Mouse (Mus musculus) liver, embryonic 14.5 days (tissue): Measurements from ENCODE around the gene Nr3c2. TPM values are rescaled to one million over a fixed set of nuclear protein-coding genes. Genes with fewer than 3 reads are reported as not detected.

Experiments
- ATAC-seq: fragments of 200-750 bp; cut with Nextera tagmentation; 2 replicates; pipeline ENCODE4 v1.8.0; 2017; ENCODE audit warnings: moderate number of reproducible peaks, mild to moderate bottlenecking, moderate library complexity; ENCODE audit not compliant: insufficient read depth
- DNase-seq, 3 experiments: peaks; one replicate each; pipeline ENCODE4 v3.0.0-alpha.2; 2012 to 2013; ENCODE audit warnings: low read depth in 3 of 3, low spot score in 3 of 3
- H3K27ac ChIP-seq: fragments of 300-500 bp; sonication (generic); 2 replicates; pipeline ENCODE4 v1.5.1; 2014; ENCODE audit warnings: moderate library complexity, mild to moderate bottlenecking, control low read depth, inconsistent platforms
- H3K27me3 ChIP-seq: fragments of 300-500 bp; sonication (generic); 2 replicates; pipeline ENCODE4 v1.6.1; 2014; ENCODE audit warnings: mild to moderate bottlenecking, low read length, moderate library complexity; ENCODE audit not compliant: control insufficient read depth, insufficient read depth
- H3K36me3 ChIP-seq: fragments of 300-500 bp; sonication (generic); replicated peaks from 2 replicates; pipeline ENCODE4 v1.6.1; 2014; ENCODE audit warnings: low read depth; ENCODE audit not compliant: control insufficient read depth, insufficient read depth
- H3K4me1 ChIP-seq, 2 experiments: fragments of 200-500 bp in 1 of 2; fragments of 300-500 bp in 1 of 2; sonication (generic) in 1 of 2; replicated peaks; 2 replicates each; pipeline ENCODE4 v1.6.1; 2012 to 2014; ENCODE audit warnings: antibody characterized with exemption in 1 of 2, inconsistent platforms in 1 of 2, low read length in 1 of 2; ENCODE audit not compliant: control insufficient read depth in 2 of 2, insufficient read depth in 2 of 2
- H3K4me2 ChIP-seq: fragments of 300-500 bp; sonication (generic); 2 replicates; pipeline ENCODE4 v1.6.1; 2014; ENCODE audit warnings: low read depth, mild to moderate bottlenecking, control low read depth, moderate library complexity
- H3K4me3 ChIP-seq, 2 experiments: fragments of 200-500 bp in 1 of 2; fragments of 300-500 bp in 1 of 2; sonication (generic) in 1 of 2; 2 replicates each; pipeline ENCODE4 v1.5.1; 2012 to 2014; ENCODE audit warnings: low read depth in 2 of 2, low read length in 2 of 2, mild to moderate bottlenecking in 2 of 2, control low read depth in 1 of 2, inconsistent platforms in 1 of 2, moderate library complexity in 1 of 2; ENCODE audit not compliant: insufficient read depth in 1 of 2
- H3K9ac ChIP-seq: fragments of 300-500 bp; sonication (generic); replicated peaks from 2 replicates; pipeline ENCODE4 v1.6.1; 2014; ENCODE audit warnings: mild to moderate bottlenecking, control low read depth, moderate library complexity
- H3K9me3 ChIP-seq: fragments of 300-500 bp; sonication (generic); 2 replicates; pipeline ENCODE4 v1.6.1; 2016; ENCODE audit warnings: low read length, mixed read lengths; ENCODE audit not compliant: control insufficient read depth
- CTCF ChIP-seq: IDR thresholded peaks from 2 replicates; pipeline ENCODE4 v1.5.1; 2016; ENCODE audit warnings: antibody characterized with exemption, low read depth, control low read depth
- EP300 ChIP-seq: IDR thresholded peaks from 2 replicates; pipeline ENCODE4 v1.6.1; 2016; ENCODE audit warnings: antibody characterized with exemption, low read depth
- WGBS: fragments of 180-500 bp; shearing (Covaris S2); extraction: QIAGEN DNeasy Blood & Tissue Kit; methylation state at CpG from one replicate; pipeline ENCODE4 v1.1.7; 2014; ENCODE audit not compliant: insufficient replicate concordance; 5-methylcytosine and 5-hydroxymethylcytosine counted together
- polyA plus RNA-seq, 2 experiments: library from polyadenylated mRNA; depleted of rRNA in 1 of 2; stranded (reverse) in 1 of 2; unstranded in 1 of 2; fragments of >200 nt; fragmentation: Nextera tagmentation in 1 of 2; extraction: Ambion mirVana in 1 of 2; gene quantifications; 2 replicates each; pipeline versions ENCODE4 v1.2.1 to v1.2.3; 2012 to 2014

The Nr3c2 gene
- polyA plus RNA-seq (2012; rRNA removed) (0.23 and 0.30 TPM in 2 replicates), polyA plus RNA-seq (2014; fragmentation: Nextera tagmentation; extraction: Ambion mirVana) (0.91 and 0.99 TPM in 2 replicates)

GRCm38 (mm10) chr8:76899411-76900154, at the start of gene Nr3c2:
TSS of gene Nr3c2 (plus strand) at chr8:76899442.
- ATAC-seq (no peak), DNase-seq (no peak)
- Histone ChIP-seq H3K9me3 (no peaks in the 10 kb centered on the region), H3K4me1 (no peaks in the 10 kb centered on the region), H3K27me3 (peaks cover 42% of the 10 kb centered on the region), H3K4me2 (peak within 1 kb of the TSS; percentile 68), H3K27ac (no peak within 1 kb of the TSS), H3K4me3 (peak within 1 kb of the TSS; percentile 57 to 80), H3K36me3 (no peaks in the 10 kb centered on the region), H3K9ac (no peak within 1 kb of the TSS; the same call in 1 of the 2 replicates)
- WGBS = under 1% methylated on average over 47 of the region's 47 CpGs
- TF ChIP-seq EP300 (no peak), CTCF (peak; percentile 16; the same call in 1 of the 2 replicates)

GRCm38 (mm10) chr8:76858534-76858933, 40.7 kb upstream of the Nr3c2 start:
- TF ChIP-seq EP300 (no peak), CTCF (no peak)
- Histone ChIP-seq H3K4me3 (no peak overlapping the region), H3K36me3 (no peaks in the 10 kb centered on the region), H3K27me3 (no peaks in the 10 kb centered on the region), H3K4me1 (no peaks in the 10 kb centered on the region), H3K9me3 (no peaks in the 10 kb centered on the region), H3K9ac (no peak overlapping the region), H3K4me2 (no peak overlapping the region), H3K27ac (no peak overlapping the region)
- ATAC-seq (no peak), DNase-seq (no peak)
- WGBS = 13% methylated on average over 2 of the region's 2 CpGs

GRCm38 (mm10) chr8:76859709-76860108, 39.5 kb upstream of the Nr3c2 start:
- H3K27ac ChIP-seq = no peak overlapping the region
- no peak overlapping the region for H3K4me3 ChIP-seq
- DNase-seq (no peak), ATAC-seq (no peak)
- H3K36me3 ChIP-seq = no peaks in the 10 kb centered on the region
- no peaks in the 10 kb centered on the region for H3K4me1 ChIP-seq
- H3K4me2 ChIP-seq = no peak overlapping the region
- H3K9me3 ChIP-seq = no peaks in the 10 kb centered on the region
- no peaks in the 10 kb centered on the region for H3K27me3 ChIP-seq
- TF ChIP-seq EP300 (no peak), CTCF (no peak)
- no peak overlapping the region for H3K9ac ChIP-seq

- Histone ChIP-seq H3K27me3 (no peaks in the 10 kb centered on the region), H3K4me3 (no peak overlapping the region), H3K4me1 (no peaks in the 10 kb centered on the region), H3K4me2 (no peak overlapping the region), H3K9ac (no peak overlapping the region), H3K27ac (no peak overlapping the region), H3K9me3 (no peaks in the 10 kb centered on the region), H3K36me3 (no peaks in the 10 kb centered on the region)
- ATAC-seq (no peak), DNase-seq (no peak)
- WGBS = 63% methylated on average over 1 of the region's 1 CpGs
- no peak for TF ChIP-seq CTCF
- no peak for TF ChIP-seq EP300
Measured at GRCm38 (mm10) chr8:76863066-76863465, 36.2 kb upstream of the Nr3c2 start.

GRCm38 (mm10) chr8:76876809-76877208, 22.4 kb upstream of the Nr3c2 start:
- 88% methylated on average over 2 of the region's 2 CpGs for WGBS
- Histone ChIP-seq H3K27me3 (no peaks in the 10 kb centered on the region), H3K4me2 (no peak overlapping the region), H3K4me1 (no peaks in the 10 kb centered on the region), H3K27ac (no peak overlapping the region), H3K9ac (no peak overlapping the region), H3K9me3 (no peaks in the 10 kb centered on the region), H3K4me3 (no peak overlapping the region), H3K36me3 (no peaks in the 10 kb centered on the region)
- TF ChIP-seq EP300 = no peak
- TF ChIP-seq CTCF = no peak
- no peak for ATAC-seq
- DNase-seq = no peak
